Mouse (Mus musculus) testis, postnatal 10 days (tissue): ENCODE data around the gene Suox.
"Not testable (repeated sequence)": the region's sequence is repeated elsewhere in the genome, so short reads cannot be mapped to it uniquely, and the experiment has no call there.

ENCODE experiments used
- DNase-seq: peaks from one replicate; pipeline ENCODE4 v3.0.0; 2021; ENCODE audit warnings: low spot score

The Suox gene

DNA sequence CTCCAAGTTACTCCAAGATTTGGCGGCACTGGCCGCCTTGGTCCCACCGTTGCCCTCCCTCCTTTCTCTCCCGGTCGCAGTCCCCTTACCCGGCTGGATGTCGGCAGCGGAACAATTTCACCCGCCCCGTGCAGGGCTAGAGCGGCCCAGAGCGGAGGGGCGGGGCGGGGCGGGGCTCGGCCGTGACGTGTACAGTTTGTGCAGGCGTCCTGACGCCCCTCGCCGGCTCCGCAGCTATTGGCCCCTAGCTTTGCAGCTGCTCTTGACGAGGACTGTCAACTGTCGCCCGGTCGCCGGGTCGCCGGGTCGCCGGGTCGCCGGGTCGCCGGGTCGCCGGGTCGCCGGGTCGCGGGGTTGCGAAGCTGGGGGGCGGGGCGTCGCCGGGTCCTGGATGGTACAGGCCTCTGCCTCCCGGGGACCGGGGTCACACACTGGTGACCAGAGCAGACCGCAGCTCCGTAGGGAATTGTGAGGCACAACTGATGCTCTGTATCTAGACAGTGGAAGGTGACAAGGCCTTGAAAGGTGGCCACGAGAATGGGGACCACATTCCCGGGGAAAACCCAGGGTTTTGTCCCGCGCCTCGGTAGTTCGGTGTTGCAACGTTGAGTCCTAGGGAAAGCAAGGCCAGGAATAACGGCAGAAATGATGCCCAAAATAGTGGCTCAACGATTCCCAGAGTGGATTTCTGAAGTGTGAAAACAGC lies at the start of gene Suox:
TSS of gene Suox (minus strand) at position 311 of the 706 bp plus-strand sequence.
- DNase-seq, result peak; percentile 83

GRCm38 (mm10) chr10:128715559-128716537 lies 42.0 kb upstream of the Suox start:
- DNase-seq, result no peak

GRCm38 (mm10) chr10:128711318-128711717 lies 37.4 kb upstream of the Suox start:
- not testable (repeated sequence) for DNase-seq

- peak; percentile 51 for DNase-seq
Measured at GRCm38 (mm10) chr10:128705317-128705693, 31.4 kb upstream of the Suox start.

DNA sequence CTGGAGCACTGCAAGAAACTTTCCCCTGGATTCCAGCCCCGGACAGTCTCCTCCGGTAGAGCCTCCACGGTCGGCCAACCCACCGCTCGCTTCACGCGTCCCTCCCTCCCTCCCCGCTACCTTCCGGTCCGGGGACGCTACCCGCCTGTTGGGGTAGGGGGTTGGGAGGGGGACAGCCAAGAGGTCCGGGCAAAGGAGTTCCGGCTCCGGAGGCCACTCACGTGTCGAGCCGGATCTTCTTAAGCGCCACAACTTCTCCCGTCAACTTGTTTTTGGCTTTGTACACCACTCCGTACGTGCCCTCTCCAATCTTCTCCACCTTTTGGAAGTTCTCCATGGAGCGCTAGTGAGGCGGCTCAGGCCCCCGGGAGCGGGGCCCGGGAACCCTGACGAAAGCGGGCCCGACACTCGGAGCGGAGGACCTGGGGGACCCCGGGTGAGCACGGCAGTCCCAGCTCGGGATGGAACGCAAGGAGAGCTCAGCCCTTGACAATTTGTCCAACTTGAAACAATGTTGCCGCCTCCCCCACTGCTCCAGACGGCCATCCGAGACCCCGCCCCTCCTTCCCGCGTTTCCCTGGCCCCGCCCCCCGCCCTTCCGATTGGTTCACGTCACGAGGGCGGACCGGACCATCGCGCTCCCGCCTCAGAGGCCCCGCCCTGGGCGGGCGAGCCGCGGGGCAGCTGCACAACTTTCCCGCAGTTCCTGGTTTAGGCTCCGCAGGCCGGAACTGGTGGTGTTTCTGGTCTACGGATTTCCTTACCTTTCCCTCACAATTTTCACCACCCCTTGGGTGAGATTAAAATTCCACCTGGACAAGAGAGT lies 30.8 kb upstream of the Suox start, which contains the start of gene Cdk2:
TSS of gene Cdk2 (minus strand) at position 541 of the 826 bp plus-strand sequence.
- DNase-seq, result peak; percentile 98

- no peak for DNase-seq
Measured at GRCm38 (mm10) chr10:128703895-128704294, 30.0 kb upstream of the Suox start, which contains the start of gene Pmel. Gene Pmel, plus strand, starts transcription at chr10:128704195.

GRCm38 (mm10) chr10:128702328-128703007 lies 28.6 kb upstream of the Suox start:
- DNase-seq, result peak; percentile 71

- no peak for DNase-seq
Measured at GRCm38 (mm10) chr10:128700712-128701111, 26.8 kb upstream of the Suox start.

DNA sequence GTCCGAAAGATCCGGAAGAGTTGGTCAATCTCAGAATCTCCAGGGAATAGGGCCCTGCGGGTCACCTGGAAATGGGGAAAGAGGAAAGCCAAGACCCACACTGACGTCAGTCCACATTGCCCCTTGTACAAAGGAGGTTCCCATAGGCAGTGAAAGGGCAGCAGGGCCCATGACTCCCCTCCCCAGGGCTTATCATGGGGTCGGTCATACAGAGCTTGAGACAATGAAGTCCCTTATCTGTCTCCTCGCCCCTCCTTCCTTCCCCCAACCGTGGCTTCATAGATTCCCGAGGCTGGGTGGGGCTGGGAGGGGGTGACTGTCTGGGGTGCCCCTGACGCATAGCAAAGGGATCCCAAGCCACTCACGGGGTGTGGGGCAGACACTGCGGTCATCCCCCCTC lies 25.7 kb upstream of the Suox start:
- no peak for DNase-seq

DNA sequence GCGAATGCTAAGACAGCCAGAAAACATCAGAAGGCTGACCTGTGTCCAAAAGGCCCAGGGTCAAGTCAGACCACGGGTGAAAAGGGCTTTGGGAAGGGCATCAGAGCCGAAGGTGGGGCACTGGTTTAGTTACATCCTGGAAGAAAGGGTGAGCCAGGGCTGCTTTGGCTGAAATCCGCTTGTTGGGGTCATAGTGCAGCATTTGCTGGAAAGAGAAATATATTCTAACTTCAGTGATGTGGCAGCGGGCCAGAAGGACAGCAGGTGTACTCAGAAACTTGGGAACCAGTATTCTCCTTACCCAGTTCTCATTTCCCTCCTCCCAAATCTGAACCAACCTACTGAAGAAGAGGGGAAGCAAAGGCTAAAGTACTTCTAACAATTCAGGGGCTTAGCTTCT lies 25.1 kb upstream of the Suox start:
- peak; percentile 48 for DNase-seq

- DNase-seq, result no peak
Measured at GRCm38 (mm10) chr10:128697072-128697725, 23.3 kb upstream of the Suox start.

- peak; percentile 97 for DNase-seq
Measured at GRCm38 (mm10) chr10:128695992-128696807, 22.3 kb upstream of the Suox start, which contains the start of gene Rab5b. Gene Rab5b, minus strand, starts transcription at chr10:128696264.

DNA sequence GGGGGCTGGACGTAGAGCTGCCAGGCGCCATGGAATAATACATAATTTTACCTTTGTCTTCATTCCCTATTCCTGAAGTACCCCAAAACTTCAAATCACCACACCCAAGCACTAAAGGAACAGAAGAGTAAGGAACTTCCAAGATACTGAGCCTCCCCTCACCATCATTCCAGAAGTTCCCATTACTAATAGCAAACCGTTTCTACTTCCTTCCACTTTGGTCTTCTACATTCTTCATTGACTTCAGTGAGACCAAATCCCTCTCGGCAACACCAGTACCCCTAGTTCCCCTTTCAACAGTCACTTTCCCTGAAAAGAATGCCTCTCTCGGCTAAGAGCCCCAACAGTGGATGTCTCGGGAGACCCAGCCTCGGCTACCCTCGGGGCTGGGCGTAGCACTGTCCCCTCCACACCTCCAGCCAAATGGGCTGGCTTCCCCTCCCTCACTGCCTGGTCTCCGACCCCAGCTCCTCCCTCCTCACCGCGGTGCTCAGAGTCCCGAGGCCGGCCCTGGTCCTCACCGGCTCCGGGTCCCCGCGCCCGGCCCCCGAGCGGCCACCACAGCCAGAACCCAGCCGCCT lies 21.6 kb upstream of the Suox start:
- no peak for DNase-seq

DNA sequence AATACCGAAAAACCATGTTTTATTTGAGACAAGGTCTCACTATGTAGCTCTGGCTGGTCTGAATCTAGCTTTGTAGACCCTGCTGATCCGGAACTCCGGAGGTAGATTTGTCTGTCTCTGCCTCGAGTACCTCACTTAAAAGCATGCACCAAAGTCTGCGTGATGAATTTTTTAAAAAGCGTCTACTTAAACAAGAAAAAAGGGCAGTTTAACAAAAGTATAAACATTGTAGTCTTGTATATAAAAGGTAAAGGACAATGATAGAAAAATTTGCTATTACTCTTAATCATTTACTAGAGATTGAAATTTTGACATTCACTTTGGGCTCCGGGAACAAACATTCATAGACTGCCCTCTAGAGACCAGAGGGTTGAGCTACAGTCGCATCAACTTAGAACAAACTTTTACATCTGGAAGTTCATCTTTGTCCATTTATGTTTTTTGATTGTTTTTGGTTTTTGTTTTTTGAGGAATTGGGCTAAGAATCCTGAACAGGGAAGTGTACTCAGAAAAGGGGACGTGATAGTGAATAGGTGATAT lies 666 bp upstream of the Suox start:
- DNase-seq, result no peak

DNA sequence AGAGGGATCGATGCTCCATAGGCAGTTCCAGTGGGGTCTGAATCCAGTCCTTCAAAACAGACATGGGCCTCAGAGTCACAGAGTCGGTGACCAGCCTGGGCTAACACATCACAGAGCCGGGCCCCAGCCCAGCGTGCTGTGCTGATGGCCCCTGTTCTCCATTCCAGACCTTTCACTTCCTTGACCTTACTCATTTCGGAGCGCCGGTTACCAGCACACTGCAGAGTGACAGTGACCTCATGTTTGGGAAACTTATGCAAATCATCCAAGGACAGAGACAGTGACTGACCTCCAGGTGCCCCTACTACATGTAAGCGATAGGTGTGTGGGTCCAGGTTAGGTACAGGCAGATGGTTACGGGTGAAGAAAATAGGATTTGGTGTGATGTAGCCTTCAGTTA lies 2.7 kb downstream of the Suox start:
- DNase-seq, result no peak

DNA sequence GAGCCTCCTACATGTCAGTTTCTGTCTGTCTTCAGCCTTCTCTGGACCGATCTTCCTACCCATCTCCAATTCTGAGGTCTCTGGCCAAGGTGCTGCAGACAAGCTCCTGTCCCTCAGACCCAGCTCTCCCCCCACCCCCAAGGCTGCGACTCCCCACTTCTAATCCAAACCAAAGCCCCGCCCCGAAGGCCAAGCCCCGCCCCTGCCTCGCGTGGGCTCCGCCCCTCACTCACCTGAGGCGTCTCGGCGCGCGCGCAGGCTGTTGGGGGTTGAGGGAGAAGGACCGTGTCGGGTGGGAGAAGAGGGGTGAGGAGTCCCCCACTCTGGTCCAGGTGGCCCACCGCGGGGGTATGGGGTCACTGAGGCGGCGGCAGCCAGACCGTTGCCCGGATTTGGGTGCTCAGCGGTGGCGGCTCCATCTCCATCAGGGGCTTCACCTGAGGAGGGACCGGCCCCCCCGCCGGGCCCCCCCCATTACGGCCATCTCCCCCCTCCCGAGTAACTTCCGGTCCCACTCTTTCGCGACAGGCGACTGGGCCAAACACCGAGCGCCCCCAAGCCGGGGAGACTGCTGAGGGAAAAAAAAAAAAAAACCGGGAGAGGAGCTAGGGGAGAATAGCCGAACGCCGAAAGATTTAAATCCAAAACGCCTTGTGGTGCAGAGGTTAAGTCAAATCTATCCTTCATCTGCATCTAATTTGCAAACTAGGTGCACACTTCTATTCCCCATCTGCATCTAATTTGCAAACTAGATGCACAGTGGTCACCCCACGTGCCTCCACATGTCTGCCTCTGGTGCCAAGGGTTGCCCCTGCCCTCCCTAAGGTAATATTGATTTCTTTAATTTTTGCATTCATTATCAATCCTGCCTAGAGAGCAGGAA lies 4.8 kb downstream of the Suox start:
- peak; percentile 85 for DNase-seq

GRCm38 (mm10) chr10:128665806-128666205 lies 8.1 kb downstream of the Suox start:
- DNase-seq, result no peak

GRCm38 (mm10) chr10:128665307-128665706 lies 8.6 kb downstream of the Suox start:
- no peak for DNase-seq
